Mouse (Mus musculus) olfactory bulb, adult 2 months (tissue): ENCODE data around the gene Retsat. TPM values are rescaled to one million over a fixed set of nuclear protein-coding genes. Genes with fewer than 3 reads are reported as not detected.
A peak's percentile ranks its signal among the peaks of the same experiment; 100 is the strongest.

Source experiments
- H3K27ac ChIP-seq: fragments of 200-500 bp; 2 replicates; pipeline ENCODE4 v1.5.1; 2012; ENCODE audit warnings: low read depth, low read length; ENCODE audit not compliant: insufficient read depth
- H3K4me1 ChIP-seq: fragments of 200-500 bp; 2 replicates; pipeline ENCODE4 v1.6.1; 2012; ENCODE audit warnings: low read length; ENCODE audit not compliant: control insufficient read depth, insufficient read depth
- H3K4me3 ChIP-seq: fragments of 200-500 bp; 2 replicates; pipeline ENCODE4 v1.5.1; 2012; ENCODE audit warnings: mild to moderate bottlenecking, low read depth, low read length, moderate library complexity; ENCODE audit not compliant: insufficient read depth
- CTCF ChIP-seq: fragments of 200-500 bp; IDR thresholded peaks from 2 replicates; pipeline ENCODE4 v1.5.1; 2012; ENCODE audit warnings: low read depth, mild to moderate bottlenecking, low read length, moderate library complexity; ENCODE audit not compliant: insufficient read depth
- POLR2A ChIP-seq: fragments of 200-500 bp; IDR thresholded peaks from 2 replicates; pipeline ENCODE4 v1.6.1; 2012; ENCODE audit warnings: mild to moderate bottlenecking, low read depth, low read length, moderate library complexity; ENCODE audit not compliant: insufficient read depth
- WGBS: fragments of 180-500 bp; shearing (Covaris S2); methylation state at CpG from one replicate; pipeline ENCODE4 v1.1.7; 2018; 5-methylcytosine and 5-hydroxymethylcytosine counted together
- polyA plus RNA-seq: library from polyadenylated mRNA; stranded (reverse); fragments of >200 nt; gene quantifications from 2 replicates; pipeline ENCODE4 v1.2.4, GENCODE M21; 2012; ENCODE audit warnings: low replicate concordance; ENCODE audit not compliant: missing spikeins, insufficient read depth, insufficient read length

Gene Retsat
- polyA plus RNA-seq, 1 experiment: not detected

- Histone ChIP-seq H3K27ac (no peak overlapping the region), H3K4me1 (no peaks in the 10 kb centered on the region), H3K4me3 (no peak overlapping the region)
- WGBS: 95% methylated on average over 14 of the region's 14 CpGs
- TF ChIP-seq CTCF (no peak), POLR2A (no peak)
These were observed 32.7 kb downstream of the Retsat start for GRCm38 (mm10) chr6:72630961-72631360.

GRCm38 (mm10) chr6:72631700-72632099 lies 33.4 kb downstream of the Retsat start:
- 69% methylated on average over 6 of the region's 6 CpGs for WGBS
- Histone ChIP-seq H3K4me3 (no peak overlapping the region), H3K4me1 (peaks cover 2% of the 10 kb centered on the region), H3K27ac (no peak overlapping the region)
- no peak for TF ChIP-seq POLR2A
- no peak for TF ChIP-seq CTCF

- H3K27ac ChIP-seq: no peak overlapping the region
- 89% methylated on average over 10 of the region's 10 CpGs for WGBS
- TF ChIP-seq CTCF (no peak), POLR2A (no peak)
- peaks cover 2% of the 10 kb centered on the region for H3K4me1 ChIP-seq
- no peak overlapping the region for H3K4me3 ChIP-seq
These were observed 36.0 kb downstream of the Retsat start for GRCm38 (mm10) chr6:72634311-72634710.

GRCm38 (mm10) chr6:72635760-72636431 lies 37.6 kb downstream of the Retsat start:
- WGBS: 47% methylated on average over 12 of the region's 12 CpGs
- peak; percentile 68 for TF ChIP-seq CTCF
- no peak for TF ChIP-seq POLR2A
- H3K27ac ChIP-seq: no peak overlapping the region

GRCm38 (mm10) chr6:72636940-72637339 lies 38.7 kb downstream of the Retsat start:
- no peak overlapping the region for H3K4me3 ChIP-seq
- H3K27ac ChIP-seq: no peak overlapping the region
- WGBS: 91% methylated on average over 3 of the region's 3 CpGs
- peaks cover 2% of the 10 kb centered on the region for H3K4me1 ChIP-seq
- TF ChIP-seq CTCF (no peak), POLR2A (no peak)

More at GRCm38 (mm10) chr6:72635760-72636431, 37.6 kb downstream of the Retsat start:
- Histone ChIP-seq H3K4me1 (peaks cover 2% of the 10 kb centered on the region), H3K4me3 (no peak overlapping the region)

GRCm38 (mm10) chr6:72641218-72641954 lies 43.1 kb downstream of the Retsat start:
- 91% methylated on average over 18 of the region's 18 CpGs for WGBS
- no peak for TF ChIP-seq CTCF
- no peak for TF ChIP-seq POLR2A
- Histone ChIP-seq H3K4me3 (no peak overlapping the region), H3K4me1 (no peaks in the 10 kb centered on the region), H3K27ac (no peak overlapping the region)

GRCm38 (mm10) chr6:72644576-72644975 lies 46.3 kb downstream of the Retsat start:
- no peak overlapping the region for H3K4me3 ChIP-seq

GRCm38 (mm10) chr6:72645364-72645763 lies 47.1 kb downstream of the Retsat start:
- no peak overlapping the region for H3K4me3 ChIP-seq
- no peaks in the 10 kb centered on the region for H3K4me1 ChIP-seq
- 35% methylated on average over 7 of the region's 7 CpGs for WGBS
- no peak overlapping the region for H3K27ac ChIP-seq
- TF ChIP-seq CTCF: no peak
- TF ChIP-seq POLR2A: no peak

More at GRCm38 (mm10) chr6:72644576-72644975, 46.3 kb downstream of the Retsat start:
- TF ChIP-seq POLR2A: no peak
- TF ChIP-seq CTCF: no peak
- Histone ChIP-seq H3K4me1 (no peaks in the 10 kb centered on the region), H3K27ac (no peak overlapping the region)
- 62% methylated on average over 4 of the region's 4 CpGs for WGBS

- no peak for TF ChIP-seq POLR2A
- no peak for TF ChIP-seq CTCF
- no peak overlapping the region for H3K4me3 ChIP-seq
- no peak overlapping the region for H3K27ac ChIP-seq
- 42% methylated on average over 10 of the region's 10 CpGs for WGBS
- H3K4me1 ChIP-seq: peaks cover 3% of the 10 kb centered on the region
These were observed 49.1 kb downstream of the Retsat start for GRCm38 (mm10) chr6:72647383-72647820.
